Mouse (Mus musculus): ENCODE data around the gene Grm4.

- TF ChIP-seq MYOG (IDR thresholded peaks at IDR 0.05; ENCODE audit: control insufficient read depth in 1 of 3, insufficient read depth in 1 of 3, insufficient read length in 2 of 3, low read depth in 2 of 3), result no peak
- no peak for TF ChIP-seq TCF12 (IDR thresholded peaks at IDR 0.05; ENCODE audit: insufficient read depth, poor library complexity, severe bottlenecking)
Observed at GRCm38 (mm10) chr17:27435799-27436198, 85.4 kb downstream of the Grm4 start.

Measured in myocyte (in vitro differentiated cells).